Mouse (Mus musculus) liver, postnatal 0 days (tissue): Measurements from ENCODE around the gene Sars. TPM values are rescaled to one million over a fixed set of nuclear protein-coding genes. Genes with fewer than 3 reads are reported as not detected.

Experiments
- ATAC-seq: fragments of 200-750 bp; cut with Nextera tagmentation; 2 replicates; pipeline ENCODE4 v1.8.0; 2017; ENCODE audit warnings: mild to moderate bottlenecking, moderate library complexity
- DNase-seq: peaks from one replicate; pipeline ENCODE4 v3.0.0-alpha.2; 2016
- H3K27ac ChIP-seq: fragments of 300-500 bp; sonication (generic); 2 replicates; pipeline ENCODE4 v1.5.1; 2014; ENCODE audit warnings: antibody characterized with exemption, moderate library complexity, mild to moderate bottlenecking, low read depth
- H3K27me3 ChIP-seq: fragments of 300-500 bp; sonication (generic); 2 replicates; pipeline ENCODE4 v1.6.1; 2014; ENCODE audit warnings: low read length, control low read depth, mixed read lengths; ENCODE audit not compliant: insufficient read depth
- H3K36me3 ChIP-seq: fragments of 300-500 bp; sonication (generic); replicated peaks from 2 replicates; pipeline ENCODE4 v1.6.1; 2014; ENCODE audit warnings: mild to moderate bottlenecking, control low read depth, low read length, moderate library complexity, mixed read lengths; ENCODE audit not compliant: insufficient read depth
- H3K4me1 ChIP-seq: fragments of 300-500 bp; sonication (generic); 2 replicates; pipeline ENCODE4 v1.6.1; 2014; ENCODE audit warnings: antibody characterized with exemption, mild to moderate bottlenecking, control low read depth; ENCODE audit not compliant: insufficient read depth
- H3K4me2 ChIP-seq: fragments of 300-500 bp; sonication (generic); 2 replicates; pipeline ENCODE4 v1.6.1; 2014; ENCODE audit warnings: low read depth, mild to moderate bottlenecking, low read length, moderate library complexity, mixed read lengths
- H3K4me3 ChIP-seq: fragments of 300-500 bp; sonication (generic); 2 replicates; pipeline ENCODE4 v1.5.1; 2014; ENCODE audit warnings: low read depth, low read length
- H3K9ac ChIP-seq: fragments of 300-500 bp; sonication (generic); replicated peaks from 2 replicates; pipeline ENCODE4 v1.6.1; 2014; ENCODE audit warnings: mild to moderate bottlenecking, moderate library complexity
- H3K9me3 ChIP-seq: fragments of 300-500 bp; sonication (generic); 2 replicates; pipeline ENCODE4 v1.6.1; 2016; ENCODE audit warnings: mild to moderate bottlenecking, control low read depth, low read length, mixed read lengths
- CTCF ChIP-seq: sonication (generic); IDR thresholded peaks from 2 replicates; pipeline ENCODE4 v1.5.1; 2016; ENCODE audit warnings: antibody characterized with exemption, low read depth
- EP300 ChIP-seq: IDR thresholded peaks from 2 replicates; pipeline ENCODE4 v1.6.1; 2016; ENCODE audit warnings: antibody characterized with exemption, low read depth, mild to moderate bottlenecking
- WGBS: fragments of 180-500 bp; shearing (Covaris S2); extraction: QIAGEN DNeasy Blood & Tissue Kit; methylation state at CpG from one replicate; pipeline ENCODE4 v1.1.7; 2014; ENCODE audit not compliant: insufficient replicate concordance; 5-methylcytosine and 5-hydroxymethylcytosine counted together
- polyA plus RNA-seq: library from polyadenylated mRNA; unstranded; fragments of >200 nt; fragmentation: Nextera tagmentation; extraction: Ambion mirVana; gene quantifications from 2 replicates; pipeline ENCODE4 v1.2.1, GENCODE M21; 2015

Gene Sars
- polyA plus RNA-seq, 1 experiment from 2014 or later, result 41.7 TPM

- Histone ChIP-seq H3K27me3 (no peaks in the 10 kb centered on the region), H3K4me1 (no peaks in the 10 kb centered on the region), H3K9ac (no peak overlapping the region), H3K4me3 (no peak overlapping the region), H3K36me3 (peaks cover 71% of the 10 kb centered on the region), H3K9me3 (no peaks in the 10 kb centered on the region), H3K4me2 (no peak overlapping the region), H3K27ac (no peak overlapping the region)
- TF ChIP-seq CTCF, result no peak
- no peak for TF ChIP-seq EP300
- 90% methylated on average over 13 of the region's 13 CpGs for WGBS
- ATAC-seq (no peak), DNase-seq (no peak)
Measured at GRCm38 (mm10) chr3:108432542-108433187, 12.3 kb downstream of the Sars start.

DNA sequence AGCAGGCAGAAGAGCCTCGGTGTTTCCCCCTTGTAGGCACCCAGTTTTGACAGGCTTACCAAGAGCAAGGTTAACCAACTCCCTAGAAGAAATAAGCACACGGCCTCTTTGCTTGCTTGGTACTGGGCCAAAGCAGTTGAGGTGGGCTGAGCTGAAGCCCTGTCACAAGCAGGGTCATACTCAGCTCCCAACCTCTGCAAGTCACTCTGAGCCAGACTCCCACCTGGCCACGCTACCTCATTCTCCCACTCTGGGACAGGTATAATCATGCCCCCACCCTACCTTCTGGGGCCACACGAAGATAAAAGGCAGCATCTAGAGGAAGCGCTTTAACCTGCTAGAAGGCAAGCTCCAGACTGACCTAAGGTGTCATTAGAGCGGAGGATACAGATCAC, 19.4 kb downstream of the Sars start:
- Histone ChIP-seq H3K4me1 (peaks cover 6% of the 10 kb centered on the region; the same call in 1 of the 2 replicates), H3K27ac (no peak overlapping the region), H3K9ac (no peak overlapping the region), H3K9me3 (no peaks in the 10 kb centered on the region), H3K4me3 (no peak overlapping the region), H3K4me2 (no peak overlapping the region), H3K36me3 (peaks cover 42% of the 10 kb centered on the region), H3K27me3 (no peaks in the 10 kb centered on the region)
- no peak for TF ChIP-seq EP300
- no peak for TF ChIP-seq CTCF
- WGBS, result 83% methylated on average over 6 of the region's 6 CpGs
- DNase-seq (no peak), ATAC-seq (no peak)

DNA sequence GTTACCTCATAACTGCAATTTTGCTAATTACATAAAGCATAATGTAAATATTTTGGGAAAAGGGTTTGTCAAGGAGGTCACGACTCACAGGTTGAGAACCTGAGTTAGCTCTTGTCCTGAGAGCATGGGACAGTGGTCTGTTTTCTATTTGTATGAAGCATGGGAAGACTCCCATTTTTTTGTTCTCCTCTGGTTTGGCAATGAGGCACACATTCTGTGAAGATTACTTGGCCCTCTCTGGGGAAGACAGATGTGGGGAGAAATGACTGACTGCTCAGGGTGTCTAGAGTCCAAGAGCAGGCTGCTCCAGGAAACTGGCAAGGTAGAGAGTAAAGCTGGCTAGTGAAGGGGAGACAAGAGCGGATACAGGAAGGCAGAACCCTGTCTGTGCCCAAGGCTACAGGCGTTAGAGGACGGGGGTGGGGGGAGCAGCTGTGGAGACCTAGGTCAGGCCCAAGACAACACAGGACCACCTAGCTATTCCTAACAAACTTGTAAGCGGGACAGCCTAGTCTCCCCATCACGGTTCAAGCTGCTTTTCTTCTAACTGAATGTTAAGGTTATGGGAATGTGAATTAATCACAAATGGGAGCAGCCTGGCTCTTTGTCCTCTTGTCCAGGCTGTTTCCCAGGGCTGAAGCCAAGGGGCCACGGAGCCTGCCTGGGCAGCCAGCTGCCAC, 19.9 kb downstream of the Sars start:
- Histone ChIP-seq H3K4me1 (peaks cover 6% of the 10 kb centered on the region; the same call in 1 of the 2 replicates), H3K4me3 (no peak overlapping the region), H3K27ac (no peak overlapping the region), H3K9me3 (no peaks in the 10 kb centered on the region), H3K4me2 (no peak overlapping the region), H3K36me3 (peaks cover 39% of the 10 kb centered on the region), H3K9ac (no peak overlapping the region), H3K27me3 (no peaks in the 10 kb centered on the region)
- ATAC-seq (no peak), DNase-seq (no peak)
- TF ChIP-seq CTCF (no peak), EP300 (no peak)
- 78% methylated on average over 7 of the region's 7 CpGs for WGBS

DNA sequence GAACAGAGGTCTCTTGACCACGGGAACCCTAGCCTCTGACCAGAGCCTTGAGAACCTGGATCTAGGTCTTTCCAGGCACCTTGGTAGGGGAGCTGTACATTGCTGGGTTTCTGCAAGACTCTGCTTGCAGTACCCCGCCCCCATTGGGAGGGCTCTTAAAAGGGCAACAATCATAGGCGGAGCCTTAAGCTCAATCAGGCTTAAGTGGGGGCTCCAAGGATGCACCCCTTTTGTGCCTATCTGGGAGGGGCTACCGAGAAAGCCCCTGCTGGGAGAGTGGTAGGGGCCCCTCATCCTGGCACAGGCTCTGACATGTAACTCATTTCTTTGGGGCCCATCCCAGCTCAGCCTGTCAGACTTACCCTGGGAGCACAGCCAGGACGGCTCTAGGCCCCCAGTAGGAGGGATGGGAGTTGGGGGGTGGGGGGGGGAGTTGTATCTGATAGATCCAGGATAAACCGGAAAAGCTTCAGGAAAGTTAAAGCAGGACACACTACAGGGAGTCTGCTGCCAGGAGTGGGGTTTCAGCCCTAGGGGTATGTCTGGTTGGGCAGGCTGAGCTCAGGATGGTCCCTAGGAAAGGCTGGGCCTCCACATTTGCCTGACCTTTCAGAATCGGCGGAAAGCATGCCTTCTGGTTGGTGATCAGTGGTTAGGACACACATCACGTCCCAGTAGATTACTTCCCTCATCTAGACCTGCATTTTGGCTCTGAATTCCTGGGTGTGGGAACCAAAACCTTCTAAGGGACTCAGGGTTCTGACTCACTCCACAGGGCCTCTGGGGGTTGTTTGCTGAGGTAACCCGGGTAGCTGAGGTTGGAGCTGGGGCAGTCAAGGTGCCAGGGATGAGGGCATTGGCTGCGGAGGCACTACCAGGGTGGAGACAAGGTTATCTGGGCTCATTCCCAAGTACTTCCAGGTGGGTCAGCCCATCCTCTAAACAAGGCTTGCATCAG, 20.9 kb downstream of the Sars start:
- Histone ChIP-seq H3K9ac (no peak overlapping the region), H3K27me3 (no peaks in the 10 kb centered on the region), H3K36me3 (peaks cover 34% of the 10 kb centered on the region), H3K4me1 (peaks cover 6% of the 10 kb centered on the region; the same call in 1 of the 2 replicates), H3K27ac (no peak overlapping the region), H3K4me3 (no peak overlapping the region), H3K4me2 (no peak overlapping the region), H3K9me3 (no peaks in the 10 kb centered on the region)
- no peak for DNase-seq
- WGBS, result 28% methylated on average over 11 of the region's 11 CpGs
- TF ChIP-seq EP300, result no peak
- no peak for TF ChIP-seq CTCF
- ATAC-seq, result peak; percentile 31; the same call in 1 of the 2 replicates

DNA sequence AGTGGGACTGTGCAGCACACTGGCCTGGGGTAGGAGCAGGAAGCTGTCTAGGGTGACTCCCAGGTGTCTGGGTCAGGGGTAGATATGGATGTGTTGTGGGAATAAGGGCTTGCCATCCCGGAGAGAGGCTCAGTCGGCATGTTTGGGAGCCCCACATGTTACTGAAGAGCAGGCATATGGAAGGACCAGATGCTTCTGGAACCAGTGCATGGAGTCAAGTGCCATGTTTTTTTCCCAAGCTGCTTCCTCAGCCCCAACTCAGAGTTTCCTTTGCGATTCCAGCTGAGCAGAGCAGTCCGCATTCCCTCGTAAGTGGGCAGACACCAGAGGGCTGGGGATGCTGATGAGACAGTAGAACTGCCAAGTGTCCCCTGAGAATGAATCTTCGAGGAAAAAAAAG, 22.0 kb downstream of the Sars start:
- TF ChIP-seq CTCF (no peak), EP300 (no peak)
- no peak for ATAC-seq
- H3K9me3 ChIP-seq, result no peaks in the 10 kb centered on the region
- no peak for DNase-seq
- no peak overlapping the region for H3K9ac ChIP-seq
- WGBS, result 45% methylated on average over 6 of the region's 6 CpGs
- H3K27ac ChIP-seq, result no peak overlapping the region
- H3K4me1 ChIP-seq, result peaks cover 6% of the 10 kb centered on the region; the same call in 1 of the 2 replicates
- no peak overlapping the region for H3K4me3 ChIP-seq
- no peaks in the 10 kb centered on the region for H3K27me3 ChIP-seq
- no peak overlapping the region for H3K4me2 ChIP-seq
- H3K36me3 ChIP-seq, result peaks cover 23% of the 10 kb centered on the region

DNA sequence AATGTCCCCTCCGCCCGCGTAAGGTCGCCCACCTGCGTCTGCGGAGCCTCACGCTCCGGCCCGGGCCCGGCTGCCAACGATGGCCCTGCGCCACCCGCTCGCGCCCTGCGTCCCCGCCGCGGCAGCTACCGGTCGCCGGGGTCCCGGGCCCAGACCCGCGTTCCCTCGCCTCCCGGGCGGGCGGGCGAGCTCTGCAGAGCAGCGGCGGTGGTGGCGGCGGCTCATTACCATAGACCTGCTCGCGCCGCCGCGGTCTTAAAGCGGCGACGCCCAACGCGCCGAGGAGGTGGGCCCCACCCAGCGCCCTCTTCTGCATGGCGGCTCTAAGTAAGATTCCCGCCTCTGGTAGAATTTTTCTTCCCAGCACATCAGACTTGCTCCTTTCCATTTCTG, 29.2 kb downstream of the Sars start:
- Histone ChIP-seq H3K9me3 (peaks cover 16% of the 10 kb centered on the region), H3K36me3 (no peaks in the 10 kb centered on the region), H3K27me3 (peaks cover 28% of the 10 kb centered on the region), H3K4me1 (peaks cover 9% of the 10 kb centered on the region; the same call in 1 of the 2 replicates), H3K27ac (no peak overlapping the region), H3K4me2 (peak overlapping the region; percentile 99), H3K9ac (peak overlapping the region; percentile 37), H3K4me3 (peak overlapping the region; percentile 52)
- DNase-seq (peak; percentile 77), ATAC-seq (peak; percentile 77)
- TF ChIP-seq CTCF (no peak), EP300 (no peak)
- WGBS, result 3% methylated on average over 47 of the region's 48 CpGs
